Mouse (Mus musculus) neutrophil, adult 83 days (primary cell): ENCODE results near the gene Ube2c. TPM values are rescaled to one million over a fixed set of nuclear protein-coding genes. Genes with fewer than 3 reads are reported as not detected.

ENCODE experiments used
- total RNA-seq, 2 experiments: library from RNA; stranded (reverse); gene quantifications; one replicate each; pipeline ENCODE4 v1.2.4; 2023

The Ube2c gene
- total RNA-seq = 100 to 1,000 TPM; 118 to 133 TPM

GRCm38 (mm10) chr2:164769258-164770037, at the start of gene Ube2c:
Gene Ube2c (plus strand): TSS chr2:164769898.

GRCm38 (mm10) chr2:164745843-164746479, 23.7 kb upstream of the Ube2c start, which contains the start of the genes Wfdc3 and Dnttip1:
Gene Wfdc3 (minus strand): TSS chr2:164745931.
Gene Dnttip1 (plus strand): TSS chr2:164745983.

GRCm38 (mm10) chr2:164779481-164780086, 9.9 kb downstream of the Ube2c start, which contains the start of gene Tnnc2:
Gene Tnnc2 (minus strand): TSS chr2:164779967.

GRCm38 (mm10) chr2:164785481-164786387, 16.0 kb downstream of the Ube2c start, which contains the start of gene Snx21:
Gene Snx21 (plus strand): TSS chr2:164785823.

GRCm38 (mm10) chr2:164804533-164805331, 35.0 kb downstream of the Ube2c start, which contains the start of the genes Acot8 and Zswim3:
Gene Acot8 (minus strand): TSS chr2:164804882.
Gene Zswim3 (plus strand): TSS chr2:164805098.

GRCm38 (mm10) chr2:164822636-164823165, 53.0 kb downstream of the Ube2c start, which contains the start of gene Zswim1:
Gene Zswim1 (plus strand): TSS chr2:164822686.

Other genes starting within 250 kb of the Ube2c start
- gene Wfdc2, start 207.5 kb upstream of the Ube2c start, total RNA-seq = not detected
- not detected for gene Spint3, start 196.4 kb upstream of the Ube2c start, total RNA-seq
- not detected for gene Wfdc6a, start 184.5 kb upstream of the Ube2c start, total RNA-seq
- not detected for gene Eppin, start 176.3 kb upstream of the Ube2c start, total RNA-seq
- not detected for gene Wfdc6b, start 156.4 kb upstream of the Ube2c start, total RNA-seq
- not detected for gene Wfdc8, start 156.3 kb upstream of the Ube2c start, total RNA-seq
- gene Wfdc16, start 131.1 kb upstream of the Ube2c start, total RNA-seq = not detected
- 10 to 100 TPM; 13.6 to 15.0 TPM for gene Wfdc10, start 113.9 kb upstream of the Ube2c start, total RNA-seq
- not detected for gene Wfdc9, start 113.3 kb upstream of the Ube2c start, total RNA-seq
- gene Wfdc11, start 95.8 kb upstream of the Ube2c start, total RNA-seq = not detected
- gene Wfdc13, start 84.8 kb upstream of the Ube2c start, total RNA-seq = not detected
- gene Spint4, start 71.4 kb upstream of the Ube2c start, total RNA-seq = not detected
- not detected for gene Spint5, start 54.6 kb upstream of the Ube2c start, total RNA-seq
- gene Wfdc3, start 24.0 kb upstream of the Ube2c start, total RNA-seq = under 1 TPM in 1 of 2 experiments, not detected in 1; 0.22 TPM
- gene Dnttip1, start 23.9 kb upstream of the Ube2c start, total RNA-seq = 10 to 100 TPM; 28.8 to 32.0 TPM
- 1 to 10 TPM in 1 of 2 experiments, under 1 TPM in 1; 0.70 to 1.4 TPM for gene Tnnc2, start 10.1 kb downstream of the Ube2c start, total RNA-seq
- gene Snx21, start 15.9 kb downstream of the Ube2c start, total RNA-seq = 1 to 10 TPM; 3.3 to 3.8 TPM
- 10 to 100 TPM; 41.6 to 50.0 TPM for gene Acot8, start 35.0 kb downstream of the Ube2c start, total RNA-seq
- gene Zswim3, start 35.2 kb downstream of the Ube2c start, total RNA-seq = 1 to 10 TPM; 3.4 to 4.4 TPM
- 1 to 10 TPM; 3.4 to 3.6 TPM for gene Zswim1, start 52.8 kb downstream of the Ube2c start, total RNA-seq
- gene Spata25, start 58.6 kb downstream of the Ube2c start, total RNA-seq = not detected
- 100 to 1,000 TPM; 182 to 209 TPM for gene Ctsa, start 63.0 kb downstream of the Ube2c start, total RNA-seq
- 1 to 10 TPM; 1.7 to 2.3 TPM for gene Neurl2, start 63.6 kb downstream of the Ube2c start, total RNA-seq
- 1 to 10 TPM; 8.9 to 9.6 TPM for gene Pltp, start 87.8 kb downstream of the Ube2c start, total RNA-seq
- gene Pcif1, start 109.4 kb downstream of the Ube2c start, total RNA-seq = 10 to 100 TPM; 51.1 to 56.8 TPM
- 10 to 100 TPM; 28.2 to 29.1 TPM for gene Zfp335, start 141.9 kb downstream of the Ube2c start, total RNA-seq
- gene Mmp9, start 170.9 kb downstream of the Ube2c start, total RNA-seq = 1,000 to 10,000 TPM; 1,731 to 1,759 TPM
- gene Slc12a5, start 190.9 kb downstream of the Ube2c start, total RNA-seq = 1 to 10 TPM; 4.2 to 6.0 TPM